ENCODE assay signal across 19 mouse cellular contexts in genomic region chr17:21691560-21691959, GRCm38 (mm10). TPM values are rescaled to one million over a fixed set of nuclear protein-coding genes. Genes with fewer than 3 reads are reported as not detected.
DNase-seq lines count a peak whose midpoint lies in the region; ATAC-seq and TF ChIP-seq lines count a peak whose summit lies in the region.
"Had no signal": no experiment of that assay in that cellular context is flagged by ENCODE, and none has a peak within 500 bp of the region (broad histone marks: within the 10 kb centered on the region; RNA-seq: fewer than 3 reads in every experiment).

Gm10226 (plus strand) TSS chr17:21691860.

- no peaks in the 10 kb centered on the region for H3K9me3 ChIP-seq in forebrain, embryonic 11.5 days (ENCODE audit: control insufficient read depth, low read length)
- no peaks in the 10 kb centered on the region for H3K9me3 ChIP-seq in forebrain, postnatal 0 days (ENCODE audit: low read length)
- H3K9me3 ChIP-seq in hindbrain, embryonic 14.5 days (ENCODE audit: control insufficient read depth, low read length) = no peaks in the 10 kb centered on the region
- H3K9me3 ChIP-seq in midbrain, embryonic 14.5 days (ENCODE audit: control insufficient read depth, low read length) = no peaks in the 10 kb centered on the region
- H3K9me3 ChIP-seq: embryonic facial prominence, embryonic 10.5 days had no signal

- TF ChIP-seq POLR2A in bone marrow macrophage, adult 2 months (IDR thresholded peaks at IDR 0.05; ENCODE audit: borderline replicate concordance, low read depth, low read length) = no peak

- ATAC-seq in forebrain, embryonic 11.5 days (replicated peaks; ENCODE audit: low FRiP score) = no peak
- no peak for ATAC-seq in forebrain, postnatal 0 days
- no peak for ATAC-seq in hindbrain, embryonic 14.5 days (ENCODE audit: low FRiP score)
- ATAC-seq in midbrain, embryonic 14.5 days (ENCODE audit: low FRiP score, low TSS enrichment) = no peak
- no peak for ATAC-seq in erythroblast, adult 5-6 weeks (replicated peaks; ENCODE audit: low FRiP score, poor library complexity, severe bottlenecking)
- ATAC-seq: liver, postnatal 0 days had no signal

- H3K36me3 ChIP-seq in forebrain, embryonic 11.5 days (ENCODE audit: control insufficient read depth, insufficient read depth, low read length) = no peaks in the 10 kb centered on the region; the same call in 1 of the 2 replicates
- H3K36me3 ChIP-seq in forebrain, postnatal 0 days (ENCODE audit: insufficient read depth) = peaks cover 20% of the 10 kb centered on the region
- peaks cover 60% of the 10 kb centered on the region for H3K36me3 ChIP-seq in hindbrain, embryonic 14.5 days (replicated peaks; ENCODE audit: control insufficient read depth, insufficient read depth)
- H3K36me3 ChIP-seq in midbrain, embryonic 14.5 days (ENCODE audit: control insufficient read depth, insufficient read depth, low read length) = peaks cover 50% of the 10 kb centered on the region

- 84% methylated on average over 3 of the region's 3 CpGs for WGBS in forebrain, embryonic 11.5 days
- WGBS in forebrain, postnatal 0 days = 91% methylated on average over 3 of the region's 3 CpGs
- 91% methylated on average over 3 of the region's 3 CpGs for WGBS in hindbrain, embryonic 14.5 days
- WGBS in midbrain, embryonic 14.5 days = 94% methylated on average over 3 of the region's 3 CpGs

- DNase-seq in forebrain, embryonic 11.5 days (ENCODE audit: low spot score) = no peak
- no peak for DNase-seq in forebrain, postnatal 0 days
- DNase-seq in hindbrain, embryonic 14.5 days (ENCODE audit: low spot score) = no peak
- DNase-seq in midbrain, embryonic 14.5 days = no peak
- DNase-seq in heart, adult 11 months = no peak
- DNase-seq in frontal cortex, postnatal 14 days (ENCODE audit: low spot score in 2 of 2) = no peak
- DNase-seq: cerebellum, adult 11-12 months; gastrocnemius, postnatal 10 days; kidney, adult 11 months; kidney, postnatal 25 days; layer of hippocampus, adult 9-11 months; liver, postnatal 0 days; right cerebral cortex, postnatal 14 days had no signal

- no peak within 1 kb of the TSS for H3K9ac ChIP-seq in forebrain, embryonic 11.5 days (ENCODE audit: low read length)
- no peak within 1 kb of the TSS for H3K9ac ChIP-seq in forebrain, postnatal 0 days
- no peak within 1 kb of the TSS for H3K9ac ChIP-seq in hindbrain, embryonic 14.5 days
- no peak within 1 kb of the TSS for H3K9ac ChIP-seq in midbrain, embryonic 14.5 days (replicated peaks; ENCODE audit: low read length)
- H3K9ac ChIP-seq: liver, postnatal 0 days had no signal

- no peak within 1 kb of the TSS for H3K27ac ChIP-seq in forebrain, embryonic 11.5 days (ENCODE audit: low read depth, low read length)
- H3K27ac ChIP-seq in forebrain, postnatal 0 days (ENCODE audit: low read depth, low read length) = no peak within 1 kb of the TSS
- no peak within 1 kb of the TSS for H3K27ac ChIP-seq in bone marrow macrophage, adult 2 months (ENCODE audit: insufficient read depth, low read depth, low read length)
- no peak within 1 kb of the TSS for H3K27ac ChIP-seq in hindbrain, embryonic 14.5 days
- H3K27ac ChIP-seq in midbrain, embryonic 14.5 days (replicated peaks; ENCODE audit: low read depth, low read length) = no peak within 1 kb of the TSS
- H3K27ac ChIP-seq: embryonic facial prominence, embryonic 10.5 days had no signal

- H3K4me3 ChIP-seq in forebrain, embryonic 11.5 days (ENCODE audit: low read depth, low read length) = no peak within 1 kb of the TSS
- no peak within 1 kb of the TSS for H3K4me3 ChIP-seq in forebrain, postnatal 0 days (ENCODE audit: low read depth, low read length)
- no peak within 1 kb of the TSS for H3K4me3 ChIP-seq in bone marrow macrophage, adult 2 months (ENCODE audit: insufficient read depth, low read length)
- H3K4me3 ChIP-seq in hindbrain, embryonic 14.5 days (replicated peaks; ENCODE audit: low read length) = no peak within 1 kb of the TSS
- no peak within 1 kb of the TSS for H3K4me3 ChIP-seq in midbrain, embryonic 14.5 days (replicated peaks; ENCODE audit: low read depth, low read length)
- H3K4me3 ChIP-seq: embryonic facial prominence, embryonic 10.5 days had no signal

- no peaks in the 10 kb centered on the region for H3K27me3 ChIP-seq in forebrain, embryonic 11.5 days (ENCODE audit: control insufficient read depth, insufficient read depth, low read length)
- H3K27me3 ChIP-seq in forebrain, postnatal 0 days (ENCODE audit: insufficient read depth, low read length) = no peaks in the 10 kb centered on the region
- no peaks in the 10 kb centered on the region for H3K27me3 ChIP-seq in hindbrain, embryonic 14.5 days (ENCODE audit: control insufficient read depth, insufficient read depth, low read length)
- no peaks in the 10 kb centered on the region for H3K27me3 ChIP-seq in midbrain, embryonic 14.5 days (ENCODE audit: control insufficient read depth, insufficient read depth, low read length)
- H3K27me3 ChIP-seq: CH12.LX had no signal

- H3K4me2 ChIP-seq in forebrain, embryonic 11.5 days (ENCODE audit: low read depth, low read length, severe bottlenecking) = no peak within 1 kb of the TSS
- no peak within 1 kb of the TSS for H3K4me2 ChIP-seq in forebrain, postnatal 0 days (ENCODE audit: low read depth)
- H3K4me2 ChIP-seq in hindbrain, embryonic 14.5 days (replicated peaks) = no peak within 1 kb of the TSS
- H3K4me2 ChIP-seq in midbrain, embryonic 14.5 days (ENCODE audit: low read length) = no peak within 1 kb of the TSS
- H3K4me2 ChIP-seq: heart, embryonic 11.5 days had no signal

- TF ChIP-seq CTCF in forebrain, postnatal 0 days (IDR thresholded peaks at IDR 0.05; ENCODE audit: low read depth) = no peak
- no peak for TF ChIP-seq CTCF in bone marrow macrophage, adult 2 months (IDR thresholded peaks at IDR 0.05; ENCODE audit: low read depth, low read length)

- H3K4me1 ChIP-seq in forebrain, embryonic 11.5 days (replicated peaks; ENCODE audit: control insufficient read depth, insufficient read depth, low read length) = no peaks in the 10 kb centered on the region
- no peaks in the 10 kb centered on the region for H3K4me1 ChIP-seq in forebrain, postnatal 0 days (ENCODE audit: insufficient read depth)
- no peaks in the 10 kb centered on the region for H3K4me1 ChIP-seq in bone marrow macrophage, adult 2 months (ENCODE audit: control insufficient read depth, insufficient read depth, low read length)
- H3K4me1 ChIP-seq in hindbrain, embryonic 14.5 days (replicated peaks; ENCODE audit: control insufficient read depth, insufficient read depth, low read length) = no peaks in the 10 kb centered on the region
- H3K4me1 ChIP-seq in midbrain, embryonic 14.5 days (ENCODE audit: control insufficient read depth, insufficient read depth, low read length) = no peaks in the 10 kb centered on the region
- H3K4me1 ChIP-seq: embryonic facial prominence, embryonic 10.5 days had no signal

RNA-seq across cellular contexts. Expression of gene Gm10226, which starts in this region (rescaled TPM):
- 8.1 and 12.5 TPM in 2 replicates for polyA plus RNA-seq in forebrain, embryonic 11.5 days (2014; fragmentation: Nextera tagmentation; extraction: Ambion mirVana)
- not detected in 2 replicates for total RNA-seq in forebrain, postnatal 0 days (2014; rRNA removed)
- polyA plus RNA-seq in forebrain, postnatal 0 days (2015; fragmentation: Nextera tagmentation; extraction: Ambion mirVana) = 7.4 and 10.2 TPM in 2 replicates
- 8.6 and 13.6 TPM in 2 replicates for polyA plus RNA-seq in bone marrow macrophage, adult 2 months (2012; ENCODE audit: insufficient read depth, insufficient read length, missing spikeins)
- polyA plus RNA-seq in hindbrain, embryonic 14.5 days (2014; fragmentation: Nextera tagmentation; extraction: Ambion mirVana) = 23.8 and 24.2 TPM in 2 replicates
- polyA plus RNA-seq in midbrain, embryonic 14.5 days (2014; fragmentation: Nextera tagmentation; extraction: Ambion mirVana) = 17.7 and 21.4 TPM in 2 replicates
- total RNA-seq in erythroblast, adult 5-6 weeks (2015; ENCODE audit: low replicate concordance) = not detected in 2 replicates
- 56.8 TPM in 1 of 2 replicates, not detected in the other for total RNA-seq in erythroblast, adult 5-6 weeks (2017; ENCODE audit: low replicate concordance)
- total RNA-seq: monocyte, adult 5-6 weeks had no signal
